Mouse (Mus musculus) hematopoietic stem cell, adult 5-6 weeks (primary cell): Measurements from ENCODE around the gene Cdyl. TPM values are rescaled to one million over a fixed set of nuclear protein-coding genes. Genes with fewer than 3 reads are reported as not detected.

Experiments
- ATAC-seq, 2 experiments: fragments of 125-278 bp in 1 of 2; replicated peaks in 1 of 2; 2 replicates each; pipeline ENCODE4 v1.8.0; 2016 to 2017; ENCODE audit warnings: inconsistent platforms in 2 of 2, mild to moderate bottlenecking in 2 of 2, moderate number of reproducible peaks in 2 of 2, low read depth in 1 of 2, moderate TSS enrichment in 1 of 2; ENCODE audit not compliant: low FRiP score in 2 of 2, poor library complexity in 2 of 2, severe bottlenecking in 2 of 2, insufficient read depth in 1 of 2, low TSS enrichment in 1 of 2
- total RNA-seq: library from RNA; stranded (forward); fragments of 172-1452, 232-1000 nt; gene quantifications from 2 replicates; pipeline ENCODE4 v1.2.3, GENCODE M21; 2017

The Cdyl gene
- total RNA-seq, 1 experiment from 2014 or later = 14.4 TPM

DNA sequence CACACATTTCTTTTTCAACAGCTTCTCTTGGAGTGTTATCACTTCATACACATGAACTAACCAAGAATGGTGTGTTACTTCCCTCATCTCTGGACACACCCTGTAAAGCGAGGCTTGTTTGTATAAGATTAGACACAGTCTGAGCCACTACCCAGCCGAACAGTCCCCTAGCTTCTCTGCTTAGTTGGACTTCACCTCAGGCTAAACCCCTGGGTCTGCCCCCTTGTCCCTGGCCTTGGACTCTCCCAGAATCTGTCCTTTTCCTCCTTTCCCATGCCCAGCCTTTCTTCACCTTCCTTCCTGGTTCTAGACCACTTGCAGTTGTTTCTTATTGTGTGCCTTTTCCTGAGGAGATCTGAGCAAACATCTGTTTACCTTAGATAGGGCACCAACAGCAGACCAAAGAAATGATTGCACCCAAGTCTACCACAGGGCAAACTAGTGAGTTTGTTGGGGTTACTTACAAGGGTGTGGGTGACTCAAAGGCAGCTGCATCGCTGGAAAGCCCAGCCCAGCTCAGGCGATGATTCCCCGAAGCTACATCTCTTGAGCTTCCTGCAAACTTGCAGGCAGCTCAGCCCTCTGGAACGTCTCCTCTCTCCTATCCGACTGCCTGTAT is 17.9 kb downstream of the Cdyl start:
- peak; percentile 19 to 64; a peak in 1 of 4 replicates for ATAC-seq

DNA sequence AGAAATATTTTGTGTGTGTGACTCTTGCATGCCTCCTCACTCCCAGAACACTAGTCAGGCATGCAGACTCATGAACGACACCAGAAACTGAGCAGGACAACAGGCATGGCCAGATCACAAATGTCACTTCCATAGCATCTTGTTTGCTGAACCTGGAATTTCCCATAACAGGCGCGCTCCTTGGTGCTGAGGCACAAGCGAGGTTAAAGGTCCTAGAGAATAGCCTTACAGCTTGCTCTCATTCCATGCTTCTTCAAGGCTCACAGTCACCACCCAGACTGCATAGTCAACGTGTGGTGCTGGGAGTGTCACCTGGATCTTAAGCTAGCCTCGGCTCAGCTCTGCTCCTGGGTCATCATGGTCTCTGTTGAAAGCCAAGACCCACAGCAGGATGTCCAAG is 19.1 kb downstream of the Cdyl start:
- no peak for ATAC-seq

DNA sequence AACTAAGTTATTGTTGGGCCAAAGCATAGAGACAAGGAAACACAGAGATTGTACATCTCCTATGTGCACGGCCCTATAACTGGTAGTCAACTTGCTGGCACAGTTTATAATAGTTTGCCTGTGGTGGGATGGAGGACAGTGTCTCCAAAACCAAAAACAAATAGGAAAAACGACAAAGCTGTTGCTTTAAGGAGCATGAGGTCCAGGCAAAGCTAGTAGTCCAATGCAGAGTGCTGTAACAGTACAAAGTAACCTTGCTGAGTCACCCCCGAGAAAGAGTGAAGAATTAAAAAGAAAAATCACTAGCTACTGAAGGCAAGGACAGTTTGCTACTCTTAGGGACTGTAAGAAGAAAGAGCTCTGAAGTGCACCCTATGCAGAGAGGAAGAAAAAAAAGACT is 21.7 kb downstream of the Cdyl start:
- ATAC-seq = no peak

DNA sequence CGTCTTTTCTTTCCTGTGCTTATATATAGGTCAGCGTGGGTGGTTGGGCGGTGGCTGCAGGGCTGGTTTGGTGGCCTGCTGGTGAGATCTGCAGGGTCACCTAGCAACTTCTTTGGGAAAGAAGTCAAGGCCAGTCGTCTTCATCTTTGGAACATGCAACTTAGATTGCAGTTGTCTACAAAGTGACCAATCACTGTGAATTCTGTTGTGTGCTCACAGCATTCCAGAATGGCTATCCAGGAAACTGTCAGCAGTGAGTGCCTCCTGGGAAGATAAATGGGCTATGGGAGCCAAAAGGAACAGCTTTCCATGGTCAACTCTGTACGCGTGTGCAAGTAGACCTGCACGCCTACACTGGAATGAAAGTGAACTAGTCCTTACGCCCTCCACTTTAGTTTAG is 26.6 kb downstream of the Cdyl start:
- no peak for ATAC-seq

DNA sequence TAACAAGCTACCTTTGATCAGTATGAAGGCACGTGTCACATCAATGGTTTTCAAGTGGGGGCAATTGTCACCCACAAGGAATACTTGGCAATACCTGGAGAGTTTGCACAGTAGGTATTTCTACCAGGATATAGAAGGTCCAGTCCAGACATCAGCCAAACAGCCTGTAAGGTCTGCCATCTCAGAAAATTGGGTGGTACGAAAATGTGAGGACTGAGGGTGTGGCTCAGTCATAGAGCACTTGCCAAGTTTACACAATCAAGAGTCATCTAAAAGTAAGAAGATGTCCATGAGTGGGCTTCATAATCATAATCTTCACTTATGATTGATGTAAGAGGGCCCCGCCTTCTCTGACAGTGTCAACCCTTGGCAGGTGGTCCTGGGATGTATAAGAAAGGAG is 29.9 kb downstream of the Cdyl start:
- ATAC-seq = no peak

DNA sequence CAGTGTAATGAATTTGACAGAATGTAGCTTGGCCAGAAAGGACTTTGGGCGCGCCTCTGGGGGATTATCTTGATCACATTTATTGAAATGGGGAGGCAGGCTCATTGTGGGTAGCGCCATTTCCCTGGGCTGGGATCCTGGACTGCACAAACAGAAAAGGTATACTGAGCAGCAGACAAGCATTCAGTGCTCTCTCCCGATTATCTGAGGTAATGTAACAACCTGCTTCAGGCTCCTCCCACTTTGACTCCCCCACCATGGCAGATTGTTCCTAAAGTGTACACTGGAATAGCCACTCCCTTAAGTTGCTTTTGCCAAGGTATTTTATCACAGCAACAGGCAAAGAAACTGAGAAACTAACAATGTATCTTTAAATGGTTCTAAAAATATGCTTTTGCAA is 58.0 kb downstream of the Cdyl start:
- no peak for ATAC-seq

DNA sequence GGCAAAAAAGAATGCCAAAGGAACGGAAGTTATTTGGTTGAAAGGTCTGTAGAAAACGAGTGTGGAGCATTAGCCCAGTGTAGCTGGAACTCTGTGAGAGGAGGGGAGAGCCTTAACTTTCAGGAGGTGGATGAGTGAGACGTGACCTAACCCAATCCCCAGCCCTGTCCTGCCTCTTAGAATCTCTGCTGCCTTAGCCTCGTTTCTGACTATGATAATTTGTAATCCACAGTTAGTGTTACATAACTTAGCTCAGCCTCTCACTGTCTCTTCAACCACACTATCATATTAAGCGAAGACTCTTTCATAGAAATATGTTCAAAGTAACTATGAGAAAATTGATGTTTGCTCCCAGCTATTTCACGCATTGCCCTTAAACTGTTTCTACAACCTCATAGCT is 59.9 kb downstream of the Cdyl start:
- no peak for ATAC-seq

DNA sequence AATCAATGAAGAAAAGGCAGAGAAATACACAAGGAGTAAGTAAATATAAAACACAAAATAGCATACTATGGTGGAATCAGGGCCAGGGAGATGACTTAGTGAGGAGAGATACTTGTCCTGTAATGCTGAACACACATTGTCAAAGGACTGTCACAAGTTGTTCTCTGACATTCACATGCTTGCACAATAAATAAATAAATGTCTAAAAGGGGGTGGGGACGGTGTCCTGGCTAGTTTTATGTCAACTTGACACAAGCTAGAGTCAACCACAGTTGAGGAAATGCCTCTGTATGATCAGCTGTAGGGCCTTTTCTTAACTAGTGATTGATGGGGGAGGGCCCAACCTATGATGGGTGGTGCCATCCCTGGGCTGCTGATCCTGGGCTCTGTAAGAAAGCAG is 63.4 kb downstream of the Cdyl start:
- no peak for ATAC-seq

DNA sequence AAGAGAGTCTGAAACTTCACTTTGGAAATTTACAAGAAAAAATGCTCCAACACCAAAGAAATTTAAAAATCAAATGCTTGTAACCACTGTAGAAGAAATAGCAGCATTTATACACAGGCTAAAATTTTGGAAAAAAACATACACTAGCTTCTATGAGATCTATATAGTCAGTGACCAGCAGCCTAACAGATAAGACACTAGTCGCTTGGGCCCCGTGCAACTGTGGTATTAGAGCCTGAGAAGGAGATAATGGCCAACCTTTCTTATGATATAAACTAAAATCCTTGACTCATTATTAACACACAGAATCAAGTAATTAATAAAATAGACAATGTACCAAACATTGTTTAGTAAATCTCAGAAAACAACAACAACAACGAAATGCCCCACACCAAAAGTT is 66.4 kb downstream of the Cdyl start:
- no peak for ATAC-seq

DNA sequence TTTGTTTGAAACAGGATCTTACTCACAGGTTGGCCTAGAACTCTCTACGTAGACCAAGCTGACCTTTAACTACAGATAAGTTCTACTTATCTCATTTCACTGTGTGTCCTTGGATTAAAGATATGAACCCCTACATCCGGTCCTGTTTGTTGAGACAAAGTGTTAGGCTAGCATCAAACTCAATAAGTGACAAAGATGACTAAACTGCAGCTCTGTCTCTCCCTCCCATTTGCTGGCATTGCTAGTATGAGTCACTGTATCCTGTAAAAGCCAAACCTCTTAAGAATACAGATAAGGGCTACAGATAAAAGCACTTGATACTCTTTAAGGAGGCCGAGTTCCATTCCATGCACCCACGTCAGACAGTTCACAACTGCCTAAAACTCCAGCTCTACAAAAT is 72.5 kb downstream of the Cdyl start:
- no peak for ATAC-seq

DNA sequence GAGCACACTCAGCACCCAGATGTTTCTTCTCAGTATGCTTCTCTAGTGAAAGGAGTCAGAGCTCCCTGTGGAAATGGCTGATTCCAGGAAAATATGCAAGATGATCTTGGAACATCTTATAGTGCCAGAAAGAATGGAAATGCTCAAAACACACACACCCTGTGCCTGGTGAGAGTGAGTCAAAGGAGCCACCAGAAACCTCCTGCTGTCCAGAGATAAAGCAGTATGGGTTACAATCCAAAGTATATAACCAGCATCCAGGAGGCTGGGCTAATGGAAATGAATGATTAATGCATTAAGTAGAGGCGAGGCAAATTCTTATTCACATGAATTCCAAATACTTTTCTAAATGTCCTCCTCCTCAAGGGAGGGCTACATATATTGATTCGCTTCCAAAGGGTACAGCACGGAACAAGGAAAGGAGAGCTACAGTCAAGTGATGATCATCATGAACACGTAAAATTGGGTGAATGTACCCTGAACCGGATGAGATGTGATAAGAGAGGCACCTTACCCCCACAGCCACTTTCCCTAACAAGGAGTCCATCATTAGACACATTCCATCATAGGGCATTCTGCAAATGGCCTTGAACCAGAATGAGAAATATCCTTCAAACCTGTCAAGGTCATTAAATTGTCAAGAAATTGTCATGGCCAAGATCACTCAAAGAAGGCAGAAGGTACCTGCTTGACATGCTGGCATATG is 73.4 kb downstream of the Cdyl start:
- no peak for ATAC-seq

DNA sequence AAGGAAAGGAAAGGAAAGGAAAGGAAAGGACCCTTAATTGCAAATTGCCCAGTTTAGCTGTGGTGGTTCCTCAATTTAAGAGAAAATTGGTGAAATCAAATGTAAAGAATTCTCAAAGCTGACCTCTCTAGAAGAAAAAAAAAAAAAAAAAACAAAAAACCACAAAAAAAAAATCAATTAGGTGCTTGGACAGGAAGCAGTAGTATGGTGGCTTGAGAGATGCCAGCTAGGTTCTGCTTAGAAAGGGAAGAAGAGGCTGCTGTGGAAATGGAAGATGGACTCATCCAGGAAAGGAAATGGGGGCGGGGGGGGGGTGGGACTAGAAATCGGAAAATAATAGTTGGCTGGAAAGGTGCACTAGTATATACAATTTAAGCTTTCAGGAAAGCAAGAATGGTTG is 77.9 kb downstream of the Cdyl start:
- no peak for ATAC-seq

DNA sequence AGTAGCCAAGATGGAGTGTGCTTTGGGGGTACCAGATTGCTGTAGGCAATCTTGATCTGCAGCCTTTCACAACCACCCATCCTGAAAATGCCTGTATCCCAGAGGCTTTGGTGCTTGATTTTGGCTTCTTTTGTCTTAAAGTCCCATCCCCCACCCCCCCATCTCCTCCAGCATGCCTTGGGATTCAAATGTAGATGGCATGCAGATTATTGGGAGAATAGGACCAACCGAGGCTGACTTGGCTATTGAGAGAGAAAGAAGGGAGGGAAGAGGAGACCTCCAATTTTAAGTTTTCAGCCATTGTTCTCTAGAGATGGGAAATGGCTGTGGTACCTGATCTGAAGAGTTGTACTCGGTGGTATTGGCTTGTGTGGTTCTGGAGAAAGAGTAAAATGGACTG is 78.6 kb downstream of the Cdyl start:
- no peak for ATAC-seq

DNA sequence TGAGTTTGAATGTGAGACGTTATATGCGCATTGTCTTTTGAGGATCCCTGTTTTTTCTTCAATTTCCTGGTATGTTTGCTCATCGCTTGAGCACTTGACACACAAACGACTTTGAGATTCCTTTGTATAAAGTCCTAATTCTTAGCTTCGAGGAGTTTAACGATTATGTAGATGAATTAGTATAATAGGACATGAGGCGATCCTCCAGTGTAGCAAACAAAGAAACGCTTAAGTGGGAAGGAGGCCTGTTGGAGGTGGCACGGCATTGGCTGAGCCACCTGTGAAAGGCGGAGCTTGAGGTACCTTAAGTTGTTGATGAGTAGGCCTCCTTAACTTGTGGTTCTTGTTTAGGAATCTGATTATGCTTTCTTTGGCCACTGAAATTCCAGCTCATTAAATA is 79.8 kb downstream of the Cdyl start:
- no peak for ATAC-seq

DNA sequence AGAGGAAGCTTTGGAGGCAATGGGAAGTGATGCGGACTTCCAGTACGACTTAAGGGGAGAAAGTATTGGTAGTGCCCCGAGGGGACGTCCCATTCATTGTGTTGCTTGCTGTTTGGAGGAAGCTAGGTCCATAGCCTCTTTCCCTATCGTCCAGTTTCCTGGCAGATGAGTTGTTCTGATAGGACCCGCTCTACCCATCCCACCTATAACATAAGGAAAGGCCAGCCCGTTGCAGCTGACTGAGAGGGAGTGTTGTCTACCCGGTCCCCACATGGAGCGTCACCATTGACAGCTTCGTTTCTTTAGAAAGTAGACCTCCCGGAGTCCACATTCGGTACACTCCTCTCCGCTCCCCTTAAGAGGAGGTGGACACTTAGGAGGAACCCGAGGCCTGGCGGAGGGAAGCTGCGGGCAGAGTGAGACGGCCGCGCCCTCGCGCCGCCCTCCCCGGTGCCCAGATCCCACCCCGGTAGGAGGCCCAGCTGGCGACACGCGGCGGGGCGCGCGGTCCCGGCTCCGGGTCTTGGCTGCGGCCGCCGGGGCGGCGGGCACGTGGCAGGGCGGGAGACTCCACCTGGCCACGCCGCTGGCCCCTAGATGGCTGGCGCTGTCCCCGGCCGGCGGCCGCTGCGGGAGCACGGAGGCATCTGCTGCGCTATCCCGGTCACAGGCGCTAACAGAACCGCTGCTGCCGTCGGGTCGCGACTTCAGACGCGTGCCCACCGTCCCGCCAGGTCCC is 80.8 kb downstream of the Cdyl start:
- peak in 1 of 2 experiments; percentile 27; a peak in 3 of 4 replicates for ATAC-seq

DNA sequence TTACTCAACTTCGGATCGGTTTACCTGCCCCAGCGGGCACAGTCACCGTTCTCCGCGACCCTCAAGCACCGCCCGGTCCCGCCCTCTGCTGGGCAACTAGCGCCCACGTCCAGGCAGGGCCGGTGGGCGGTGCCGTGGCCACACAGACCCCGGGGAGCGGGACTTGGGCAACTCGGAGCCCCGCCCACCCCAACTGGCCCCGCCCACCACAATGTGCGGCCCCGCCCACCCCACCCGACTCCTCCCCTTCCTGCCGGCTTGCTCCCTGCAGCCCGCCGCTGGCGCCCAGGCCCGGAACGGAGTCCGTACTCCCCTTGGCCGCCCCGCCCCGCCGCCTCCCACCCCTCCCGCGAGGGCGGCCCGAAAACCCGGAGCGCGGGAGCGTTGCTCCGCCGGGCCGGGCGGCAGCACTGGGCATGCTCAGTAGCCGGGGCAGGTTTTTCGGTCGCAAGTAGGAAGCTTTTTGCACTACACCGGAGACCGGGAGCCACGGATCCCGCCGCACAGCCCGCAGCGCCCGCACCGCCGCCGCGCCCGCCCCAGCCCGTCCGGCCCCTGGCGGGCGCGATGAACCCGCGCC is 81.5 kb downstream of the Cdyl start:
- peak; percentile 76 for ATAC-seq

DNA sequence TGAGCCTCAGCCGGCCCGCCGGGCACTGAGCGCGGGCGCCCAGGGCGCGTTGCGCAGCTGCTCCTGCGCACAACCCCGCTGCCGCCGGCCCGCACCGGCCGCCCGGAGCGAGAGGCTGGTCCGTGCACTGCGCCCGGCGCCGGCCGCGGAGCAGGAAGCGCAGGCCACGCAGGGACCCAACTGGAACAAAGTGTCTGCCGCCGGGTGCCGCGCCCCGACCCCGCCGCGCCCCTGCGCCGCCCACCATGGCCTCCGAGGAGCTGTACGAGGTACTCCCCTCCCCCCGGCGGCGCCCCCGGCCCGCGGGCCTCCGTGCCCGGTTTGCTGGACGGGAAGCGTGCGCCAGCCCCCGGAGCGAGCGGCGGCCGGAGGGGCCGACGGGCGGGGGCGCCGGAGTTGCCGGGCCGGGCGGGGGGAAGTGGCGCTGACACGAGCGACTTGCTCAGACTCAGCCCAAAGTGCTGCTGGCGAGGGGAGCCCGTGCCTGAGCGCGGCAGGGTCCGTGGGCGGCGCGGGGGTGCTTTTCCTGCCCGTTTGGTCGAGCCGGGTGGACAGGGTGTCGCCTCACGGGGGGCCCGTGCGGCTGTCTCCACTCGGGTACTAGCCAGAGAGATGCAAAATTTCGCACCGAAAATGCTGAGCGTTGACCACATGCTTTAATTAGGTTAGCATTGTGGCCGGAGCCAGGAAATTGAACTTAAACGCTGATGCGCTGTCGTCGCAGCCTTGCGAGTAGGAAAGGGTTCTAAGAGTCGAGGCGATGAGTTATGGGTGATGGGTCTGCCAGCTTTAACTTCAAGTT is 82.2 kb downstream of the Cdyl start:
- ATAC-seq = peak in 1 of 2 experiments; percentile 12; a peak in 1 of 4 replicates
